Mouse (Mus musculus): ENCODE results near the gene Lsm2. TPM values are rescaled to one million over a fixed set of nuclear protein-coding genes. Genes with fewer than 3 reads are reported as not detected.

Lsm2 gene
- polyA plus RNA-seq, 1 experiment, result 133 TPM

- Histone ChIP-seq H3ac (ENCODE audit: control insufficient read depth, insufficient read length, low read depth) (no peak overlapping the region), H3K36me3 (ENCODE audit: control insufficient read depth, insufficient read depth) (no peaks in the 10 kb centered on the region), H3K79me2 (ENCODE audit: control insufficient read depth, insufficient read depth) (no peaks in the 10 kb centered on the region), H3K79me3 (ENCODE audit: low read depth) (no peaks in the 10 kb centered on the region), H3K4me3 (ENCODE audit: insufficient read depth, poor library complexity, severe bottlenecking) (no peak overlapping the region), H3K27me3 (ENCODE audit: control insufficient read depth, insufficient read depth, insufficient read length) (no peaks in the 10 kb centered on the region)
- TF ChIP-seq CEBPB (IDR thresholded peaks at IDR 0.05; ENCODE audit: low read depth), result no peak
These were observed 42.6 kb downstream of the Lsm2 start for GRCm38 (mm10) chr17:35024261-35024660.

- H3K36me3 ChIP-seq (ENCODE audit: control insufficient read depth, insufficient read depth), result no peaks in the 10 kb centered on the region
- H3K27me3 ChIP-seq (ENCODE audit: control insufficient read depth, insufficient read depth, insufficient read length), result no peaks in the 10 kb centered on the region
- H3K4me3 ChIP-seq (ENCODE audit: insufficient read depth, poor library complexity, severe bottlenecking), result no peak overlapping the region
- TF ChIP-seq CTCF (IDR thresholded peaks at IDR 0.05; ENCODE audit: control insufficient read depth, insufficient read depth, insufficient read length), result no peak
- TF ChIP-seq MYOD1 (IDR thresholded peaks at IDR 0.05; ENCODE audit: control insufficient read depth, insufficient read length, low read depth), result no peak
- TF ChIP-seq CEBPB (IDR thresholded peaks at IDR 0.05; ENCODE audit: low read depth), result no peak
- TF ChIP-seq MAX (IDR thresholded peaks at IDR 0.05), result no peak
- TF ChIP-seq USF1 (IDR thresholded peaks at IDR 0.05; ENCODE audit: low read depth), result no peak
- TF ChIP-seq FOSL1 (IDR thresholded peaks at IDR 0.05; ENCODE audit: insufficient read depth, low read length, poor library complexity, severe bottlenecking), result no peak
- TF ChIP-seq MYOG (IDR thresholded peaks at IDR 0.05; ENCODE audit: control insufficient read depth, extremely low read depth, insufficient read length), result no peak
- H3ac ChIP-seq (ENCODE audit: control insufficient read depth, insufficient read length, low read depth), result no peak overlapping the region
- no peaks in the 10 kb centered on the region for H3K79me2 ChIP-seq (ENCODE audit: control insufficient read depth, insufficient read depth)
- no peaks in the 10 kb centered on the region for H3K79me3 ChIP-seq (ENCODE audit: low read depth)
These were observed 43.2 kb downstream of the Lsm2 start for GRCm38 (mm10) chr17:35024691-35025488.

- no peaks in the 10 kb centered on the region for H3K27me3 ChIP-seq (ENCODE audit: control insufficient read depth, insufficient read depth, insufficient read length)
- no peak overlapping the region for H3K4me3 ChIP-seq (ENCODE audit: insufficient read depth, poor library complexity, severe bottlenecking)
- no peaks in the 10 kb centered on the region for H3K79me3 ChIP-seq (ENCODE audit: low read depth)
- H3K79me2 ChIP-seq (ENCODE audit: control insufficient read depth, insufficient read depth), result no peaks in the 10 kb centered on the region
- no peak overlapping the region for H3ac ChIP-seq (ENCODE audit: control insufficient read depth, insufficient read length, low read depth)
- no peak for TF ChIP-seq MYOG (IDR thresholded peaks at IDR 0.05; ENCODE audit: control insufficient read depth, extremely low read depth, insufficient read length)
- TF ChIP-seq CTCF (IDR thresholded peaks at IDR 0.05; ENCODE audit: control insufficient read depth, insufficient read depth, insufficient read length), result no peak
- no peak for TF ChIP-seq USF1 (IDR thresholded peaks at IDR 0.05; ENCODE audit: low read depth)
- no peak for TF ChIP-seq MAX (IDR thresholded peaks at IDR 0.05)
- TF ChIP-seq MYOD1 (IDR thresholded peaks at IDR 0.05; ENCODE audit: control insufficient read depth, insufficient read length, low read depth), result no peak
- no peak for TF ChIP-seq CEBPB (IDR thresholded peaks at IDR 0.05; ENCODE audit: low read depth)
- no peak for TF ChIP-seq FOSL1 (IDR thresholded peaks at IDR 0.05; ENCODE audit: insufficient read depth, low read length, poor library complexity, severe bottlenecking)
- H3K36me3 ChIP-seq (ENCODE audit: control insufficient read depth, insufficient read depth), result no peaks in the 10 kb centered on the region
These were observed 44.5 kb downstream of the Lsm2 start for GRCm38 (mm10) chr17:35026206-35026605.

- Histone ChIP-seq H3K79me2 (ENCODE audit: control insufficient read depth, insufficient read depth) (no peaks in the 10 kb centered on the region), H3ac (ENCODE audit: control insufficient read depth, insufficient read length, low read depth) (no peak within 1 kb of the TSS), H3K27me3 (ENCODE audit: control insufficient read depth, insufficient read depth, insufficient read length) (no peaks in the 10 kb centered on the region), H3K36me3 (ENCODE audit: control insufficient read depth, insufficient read depth) (no peaks in the 10 kb centered on the region), H3K79me3 (ENCODE audit: low read depth) (no peaks in the 10 kb centered on the region), H3K4me3 (ENCODE audit: insufficient read depth, poor library complexity, severe bottlenecking) (no peak within 1 kb of the TSS)
- TF ChIP-seq MAX (IDR thresholded peaks at IDR 0.05), result no peak
- TF ChIP-seq CTCF (IDR thresholded peaks at IDR 0.05; ENCODE audit: control insufficient read depth, insufficient read depth, insufficient read length), result no peak
- TF ChIP-seq MYOG (IDR thresholded peaks at IDR 0.05; ENCODE audit: control insufficient read depth, extremely low read depth, insufficient read length), result no peak
- TF ChIP-seq MYOD1 (IDR thresholded peaks at IDR 0.05; ENCODE audit: control insufficient read depth, insufficient read length, low read depth), result no peak
- TF ChIP-seq USF1 (IDR thresholded peaks at IDR 0.05; ENCODE audit: low read depth), result no peak
- no peak for TF ChIP-seq CEBPB (IDR thresholded peaks at IDR 0.05; ENCODE audit: low read depth)
- TF ChIP-seq FOSL1 (IDR thresholded peaks at IDR 0.05; ENCODE audit: insufficient read depth, low read length, poor library complexity, severe bottlenecking), result no peak
These were observed 45.8 kb downstream of the Lsm2 start, which contains the start of gene Sapcd1 for GRCm38 (mm10) chr17:35027277-35028068. Sapcd1 (minus strand) TSS chr17:35028016.

GRCm38 (mm10) chr17:35028315-35028714 is 46.7 kb downstream of the Lsm2 start:
- H3K27me3 ChIP-seq (ENCODE audit: control insufficient read depth, insufficient read depth, insufficient read length), result no peaks in the 10 kb centered on the region
- H3K79me2 ChIP-seq (ENCODE audit: control insufficient read depth, insufficient read depth), result no peaks in the 10 kb centered on the region
- no peak for TF ChIP-seq MAX (IDR thresholded peaks at IDR 0.05)
- no peak for TF ChIP-seq USF1 (IDR thresholded peaks at IDR 0.05; ENCODE audit: low read depth)
- no peak overlapping the region for H3K4me3 ChIP-seq (ENCODE audit: insufficient read depth, poor library complexity, severe bottlenecking)
- no peak overlapping the region for H3ac ChIP-seq (ENCODE audit: control insufficient read depth, insufficient read length, low read depth)
- H3K36me3 ChIP-seq (ENCODE audit: control insufficient read depth, insufficient read depth), result no peaks in the 10 kb centered on the region
- no peaks in the 10 kb centered on the region for H3K79me3 ChIP-seq (ENCODE audit: low read depth)

Measured in C2C12 (cell line).